Mouse (Mus musculus) liver, adult 2 months (tissue): ENCODE measurements at regions not wholly inside any gene's neighbourhood (a gene's known extent, or its start where the extent isn't known, plus 50 kb on each side); places are given as distances from the start of the nearest gene placed in this dataset.

ENCODE experiments used
- CTCF ChIP-seq: fragments of 200-500 bp; IDR thresholded peaks from 2 replicates; pipeline ENCODE4 v1.5.1; 2011; ENCODE audit warnings: low read depth, low read length, control low read depth
- POLR2A ChIP-seq: fragments of 200-500 bp; IDR thresholded peaks from 2 replicates; pipeline ENCODE4 v1.6.1; 2011; ENCODE audit warnings: low read length, control low read depth; ENCODE audit not compliant: insufficient read depth; ENCODE audit errors: extremely low read depth

DNA sequence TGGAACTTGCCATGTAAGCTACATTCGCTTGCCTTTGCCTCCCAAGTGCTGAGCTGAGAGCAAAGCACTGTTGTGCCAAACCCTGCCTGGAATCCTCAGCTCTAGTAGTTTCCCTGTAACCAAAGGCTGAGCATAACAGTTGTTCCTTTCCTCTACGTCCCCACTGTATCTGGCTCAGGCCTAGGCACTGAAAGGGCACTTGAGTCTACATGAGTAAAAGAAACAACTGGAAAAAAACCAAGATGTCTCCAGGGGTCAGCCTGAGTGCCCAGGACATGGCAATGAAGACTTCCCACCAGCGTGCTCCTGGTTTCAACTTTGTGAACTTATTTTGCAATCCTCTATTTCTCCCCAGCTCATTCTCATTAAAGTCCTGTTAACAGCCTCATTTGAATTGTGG is 150.5 kb upstream of the Bcl6 start:
- no peak for TF ChIP-seq POLR2A
- no peak for TF ChIP-seq CTCF
